8 mouse cellular contexts compared by ENCODE assay signal in genomic region chr2:104590829-104591117, GRCm38 (mm10). TPM values are rescaled to one million over a fixed set of nuclear protein-coding genes. Genes with fewer than 3 reads are reported as not detected.
DNase-seq lines count a peak whose midpoint lies in the region; ATAC-seq and TF ChIP-seq lines count a peak whose summit lies in the region.

No protein-coding gene starts in this region.

- H3K4me1 ChIP-seq in thymus, adult 2 months (replicated peaks; ENCODE audit: control insufficient read depth, insufficient read depth, low read length) = peaks cover 4% of the 10 kb centered on the region
- H3K4me1 ChIP-seq in liver, embryonic 12.5 days = peaks cover 29% of the 10 kb centered on the region

- DNase-seq in embryo, embryonic 11 days = peak; percentile 8
- no peak for DNase-seq in embryo, embryonic 10 days (ENCODE audit: low spot score)
- DNase-seq in thymus, adult 2 months = no peak
- DNase-seq in thymus, postnatal 10 days (ENCODE audit: low spot score in 2 of 2) = no peak
- DNase-seq in layer of hippocampus, adult 9-11 months = no peak
- no peak for DNase-seq in layer of hippocampus, adult 18-20 months (ENCODE audit: low spot score in 2 of 2)
- DNase-seq in urinary bladder, postnatal 4 days (ENCODE audit: low spot score in 2 of 2) = no peak

- H3K27me3 ChIP-seq in thymus, adult 2 months (ENCODE audit: control insufficient read depth, insufficient read depth, low read length) = no peaks in the 10 kb centered on the region
- no peaks in the 10 kb centered on the region for H3K27me3 ChIP-seq in liver, embryonic 12.5 days (replicated peaks)

- H3K4me2 ChIP-seq in liver, embryonic 12.5 days = peak overlapping the region; percentile 88

- H3K4me3 ChIP-seq in thymus, adult 2 months (ENCODE audit: control insufficient read depth, insufficient read depth, low read length) = peak overlapping the region; percentile 98
- peak overlapping the region; percentile 79 for H3K4me3 ChIP-seq in liver, embryonic 12.5 days

- H3K9me3 ChIP-seq in liver, embryonic 12.5 days (replicated peaks) = no peaks in the 10 kb centered on the region

- TF ChIP-seq CTCF in thymus, adult 2 months (IDR thresholded peaks at IDR 0.05; ENCODE audit: borderline replicate concordance, control insufficient read depth, extremely low read depth, insufficient read depth, low read length, poor library complexity) = no peak

- no peaks in the 10 kb centered on the region for H3K36me3 ChIP-seq in thymus, adult 2 months (ENCODE audit: control insufficient read depth, insufficient read depth, low read length)
- peaks cover 6% of the 10 kb centered on the region for H3K36me3 ChIP-seq in liver, embryonic 12.5 days

- TF ChIP-seq POLR2A in thymus, adult 2 months (IDR thresholded peaks at IDR 0.05; ENCODE audit: control insufficient read depth, extremely low read depth, insufficient read depth, low read length, poor library complexity) = no peak

- WGBS in thymus, adult 2 months = under 1% methylated on average over 19 of the region's 19 CpGs
- under 1% methylated on average over 19 of the region's 19 CpGs for WGBS in liver, embryonic 12.5 days (ENCODE audit: insufficient replicate concordance)

- H3K9ac ChIP-seq in liver, embryonic 12.5 days = peak overlapping the region; percentile 84

- ATAC-seq in liver, embryonic 12.5 days = no peak

- peak overlapping the region; percentile 60 for H3K27ac ChIP-seq in thymus, adult 2 months (ENCODE audit: control insufficient read depth, insufficient read depth, low read length)
- H3K27ac ChIP-seq in liver, embryonic 12.5 days = peak overlapping the region; percentile 82

RNA-seq across cellular contexts. Expression of gene Cstf3, which starts 0.5 kb away (rescaled TPM):
- 15.5 and 17.4 TPM in 2 replicates for polyA plus RNA-seq in thymus, adult 2 months (2012; rRNA removed)
- polyA plus RNA-seq in liver, embryonic 12.5 days (2016; fragmentation: Nextera tagmentation; extraction: Ambion mirVana) = 39.4 and 43.2 TPM in 2 replicates
- total RNA-seq in layer of hippocampus, adult 18-20 months (2021) = 10 to 100 TPM; 39.0 to 42.8 TPM
